Mouse (Mus musculus) heart, adult 2 months (tissue): ENCODE measurements around the gene Camta1. TPM values are rescaled to one million over a fixed set of nuclear protein-coding genes. Genes with fewer than 3 reads are reported as not detected.

Experiments
- DNase-seq, 2 experiments: peaks; one replicate each; pipeline ENCODE4 v3.0.0; 2021
- H3K27ac ChIP-seq: fragments of 200-600 bp; 2 replicates; pipeline ENCODE4 v1.8.1; 2022
- H3K27me3 ChIP-seq: fragments of 200-500 bp; 2 replicates; pipeline ENCODE4 v1.6.1; 2012; ENCODE audit warnings: mild to moderate bottlenecking, low read length, inconsistent platforms, mixed read lengths; ENCODE audit not compliant: control insufficient read depth, insufficient read depth
- H3K36me3 ChIP-seq: fragments of 200-500 bp; 2 replicates; pipeline ENCODE4 v1.6.1; 2012; ENCODE audit warnings: low read length, inconsistent platforms; ENCODE audit not compliant: control insufficient read depth, insufficient read depth
- H3K4me1 ChIP-seq: fragments of 200-500 bp; 2 replicates; pipeline ENCODE4 v1.6.1; 2011; ENCODE audit warnings: low read length; ENCODE audit not compliant: control insufficient read depth, insufficient read depth
- H3K4me3 ChIP-seq: fragments of 200-600 bp; 2 replicates; pipeline ENCODE4 v1.8.1; 2022
- H3K79me2 ChIP-seq: fragments of 200-500 bp; replicated peaks from 2 replicates; pipeline ENCODE4 v1.6.1; 2012; ENCODE audit warnings: mild to moderate bottlenecking, inconsistent platforms, low read length, moderate library complexity, mixed read lengths; ENCODE audit not compliant: control insufficient read depth, insufficient read depth
- H3K9ac ChIP-seq: fragments of 200-500 bp; 2 replicates; pipeline ENCODE4 v1.6.1; 2012; ENCODE audit warnings: low read depth, mild to moderate bottlenecking, control low read depth, inconsistent platforms, low read length, mixed read lengths
- CTCF ChIP-seq: fragments of 200-600 bp; IDR thresholded peaks from 2 replicates; pipeline ENCODE4 v1.8.1; 2022; ENCODE audit warnings: antibody characterized with exemption, mild to moderate bottlenecking, moderate library complexity
- EP300 ChIP-seq: fragments of 200-500 bp; IDR thresholded peaks from 2 replicates; pipeline ENCODE4 v1.6.1; 2011; ENCODE audit warnings: low read depth, low read length, control low read depth; ENCODE audit not compliant: insufficient read depth
- POLR2A ChIP-seq: fragments of 200-500 bp; IDR thresholded peaks from 2 replicates; pipeline ENCODE4 v1.6.1; 2011; ENCODE audit warnings: mild to moderate bottlenecking, low read depth, low read length, control low read depth; ENCODE audit not compliant: insufficient read depth
- WGBS: fragments of 180-500 bp; shearing (Covaris S2); methylation state at CpG from one replicate; pipeline ENCODE4 v1.1.7; 2018; 5-methylcytosine and 5-hydroxymethylcytosine counted together
- intact Hi-C: fragments of 180-260 bp; cut with DNase I; formaldehyde crosslinking; loops from one replicate; pipeline ENCODE4 v1.15.1; 2025
- polyA plus RNA-seq: library from polyadenylated mRNA; depleted of rRNA; stranded (reverse); fragments of >200 nt; gene quantifications from 2 replicates; pipeline ENCODE4 v1.2.3, GENCODE M21; 2012
- total RNA-seq, 2 experiments: library from RNA; stranded (reverse); gene quantifications; 2 replicates each; pipeline ENCODE4 v1.2.3; 2021

Camta1 gene
- total and polyA plus RNA-seq, 3 experiments: 39.4 to 234 (median 208) TPM

- H3K27me3 ChIP-seq: no peaks in the 10 kb centered on the region
Observed at GRCm38 (mm10) chr4:151108028-151108771, 753.5 kb downstream of the Camta1 start.

GRCm38 (mm10) chr4:151107131-151108001 lies 754.3 kb downstream of the Camta1 start:
- Histone ChIP-seq H3K27ac (peak overlapping the region; percentile 89), H3K27me3 (no peaks in the 10 kb centered on the region), H3K79me2 (no peaks in the 10 kb centered on the region), H3K36me3 (no peaks in the 10 kb centered on the region), H3K4me1 (peaks cover 2% of the 10 kb centered on the region; the same call in 1 of the 2 replicates), H3K4me3 (peak overlapping the region; percentile 67), H3K9ac (peak overlapping the region; percentile 81)
- intact Hi-C loops: no loop called here
- TF ChIP-seq CTCF: no peak
- no peak for TF ChIP-seq EP300
- no peak for TF ChIP-seq POLR2A
- WGBS: 5% methylated on average over 60 of the region's 60 CpGs
- DNase-seq: peak; percentile 21 to 37

More at GRCm38 (mm10) chr4:151108028-151108771, 753.5 kb downstream of the Camta1 start:
- Histone ChIP-seq H3K36me3 (no peaks in the 10 kb centered on the region), H3K4me1 (no peaks in the 10 kb centered on the region; the same call in 1 of the 2 replicates), H3K9ac (peak overlapping the region; percentile 88), H3K4me3 (peak overlapping the region; percentile 67), H3K79me2 (no peaks in the 10 kb centered on the region), H3K27ac (peak overlapping the region; percentile 89)
- intact Hi-C loops: no loop called here
- 1% methylated on average over 98 of the region's 101 CpGs for WGBS
- TF ChIP-seq CTCF: no peak
- no peak for TF ChIP-seq EP300
- peak; percentile 46; the same call in 1 of the 2 replicates for TF ChIP-seq POLR2A
- peak; percentile 85 to 88 for DNase-seq

GRCm38 (mm10) chr4:151106468-151106867 lies 755.2 kb downstream of the Camta1 start:
- Histone ChIP-seq H3K27ac (peak overlapping the region; percentile 89), H3K4me3 (no peak overlapping the region; the same call in 1 of the 2 replicates), H3K27me3 (no peaks in the 10 kb centered on the region), H3K4me1 (peaks cover 3% of the 10 kb centered on the region; the same call in 1 of the 2 replicates), H3K79me2 (no peaks in the 10 kb centered on the region), H3K36me3 (no peaks in the 10 kb centered on the region), H3K9ac (peak overlapping the region; percentile 33; the same call in 1 of the 2 replicates)
- intact Hi-C loops: no loop called here
- no peak for DNase-seq
- TF ChIP-seq CTCF (no peak), EP300 (no peak), POLR2A (no peak)
- 25% methylated on average over 10 of the region's 10 CpGs for WGBS

DNA sequence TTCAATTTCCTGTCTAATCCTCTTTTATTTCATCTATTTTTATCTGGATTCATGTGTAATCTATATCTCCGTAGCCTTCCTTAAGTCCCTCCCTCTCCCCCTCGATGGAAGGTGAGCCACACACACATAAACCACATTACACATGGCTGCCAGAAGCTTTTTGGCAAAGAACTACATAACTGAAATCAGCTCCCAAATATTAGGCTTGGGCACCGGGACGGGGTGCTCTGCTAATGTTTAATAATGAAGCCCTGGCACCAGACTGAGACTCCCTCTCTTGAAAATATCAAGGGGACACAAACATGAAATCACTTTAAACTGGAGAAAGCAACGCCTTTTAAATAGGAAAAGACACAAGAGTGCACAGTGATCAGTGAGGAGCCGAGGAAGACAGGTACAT lies 755.8 kb downstream of the Camta1 start:
- peak in 1 of 2 experiments; percentile 7 for DNase-seq
- Histone ChIP-seq H3K36me3 (no peaks in the 10 kb centered on the region), H3K4me1 (peaks cover 3% of the 10 kb centered on the region; the same call in 1 of the 2 replicates), H3K9ac (no peak overlapping the region), H3K79me2 (no peaks in the 10 kb centered on the region), H3K4me3 (no peak overlapping the region; the same call in 1 of the 2 replicates), H3K27me3 (no peaks in the 10 kb centered on the region), H3K27ac (peak overlapping the region; percentile 89)
- no peak for TF ChIP-seq EP300
- no peak for TF ChIP-seq CTCF
- TF ChIP-seq POLR2A: no peak
- WGBS: 43% methylated on average over 6 of the region's 6 CpGs
- intact Hi-C loops: no loop called here

- Histone ChIP-seq H3K27me3 (no peaks in the 10 kb centered on the region), H3K4me1 (peaks cover 3% of the 10 kb centered on the region; the same call in 1 of the 2 replicates), H3K36me3 (no peaks in the 10 kb centered on the region), H3K79me2 (no peaks in the 10 kb centered on the region), H3K27ac (peak overlapping the region; percentile 76), H3K4me3 (no peak overlapping the region; the same call in 1 of the 2 replicates), H3K9ac (peak overlapping the region; percentile 49)
- 59% methylated on average over 10 of the region's 10 CpGs for WGBS
- peak in 1 of 2 experiments; percentile 27 for DNase-seq
- intact Hi-C loops: no loop called here
- TF ChIP-seq CTCF (no peak), POLR2A (no peak), EP300 (no peak)
Observed at GRCm38 (mm10) chr4:151104147-151104546, 757.5 kb downstream of the Camta1 start.
